Mouse (Mus musculus) bone marrow, adult 2 months (tissue): Measurements from ENCODE around the gene Gjb4. TPM values are rescaled to one million over a fixed set of nuclear protein-coding genes. Genes with fewer than 3 reads are reported as not detected.

Experiments
- H3K27ac ChIP-seq: fragments of 200-500 bp; 2 replicates; pipeline ENCODE4 v1.5.1; 2012; ENCODE audit warnings: low read depth, mild to moderate bottlenecking, control low read depth, inconsistent platforms, low read length; ENCODE audit not compliant: control insufficient read depth, poor library complexity, insufficient read depth
- H3K4me1 ChIP-seq: fragments of 200-500 bp; 2 replicates; pipeline ENCODE4 v1.6.1; 2011; ENCODE audit warnings: low read length; ENCODE audit not compliant: control insufficient read depth, insufficient read depth
- H3K4me3 ChIP-seq: fragments of 200-500 bp; replicated peaks from 2 replicates; pipeline ENCODE3; 2011; ENCODE audit warnings: mild to moderate bottlenecking, low read depth, low read length, control low read depth; ENCODE audit not compliant: control insufficient read depth
- CTCF ChIP-seq: fragments of 200-500 bp; IDR thresholded peaks from 2 replicates; pipeline ENCODE4 v1.5.1; 2011; ENCODE audit warnings: low read length, control low read depth; ENCODE audit not compliant: control insufficient read depth, insufficient read depth
- POLR2A ChIP-seq: fragments of 200-500 bp; IDR thresholded peaks from 2 replicates; pipeline ENCODE4 v1.6.1; 2011; ENCODE audit warnings: low read depth, mild to moderate bottlenecking, control low read depth, low read length, borderline replicate concordance; ENCODE audit not compliant: control insufficient read depth
- WGBS: fragments of 180-500 bp; shearing (Covaris S2); methylation state at CpG from one replicate; pipeline ENCODE4 v1.1.7; 2018; 5-methylcytosine and 5-hydroxymethylcytosine counted together
- polyA plus RNA-seq: library from polyadenylated mRNA; stranded (reverse); fragments of >200 nt; gene quantifications from 2 replicates; pipeline ENCODE4 v1.2.4, GENCODE M21; 2011; ENCODE audit warnings: low replicate concordance; ENCODE audit not compliant: missing spikeins, insufficient read depth, insufficient read length

Gjb4 gene
- polyA plus RNA-seq, 1 experiment: not detected

DNA sequence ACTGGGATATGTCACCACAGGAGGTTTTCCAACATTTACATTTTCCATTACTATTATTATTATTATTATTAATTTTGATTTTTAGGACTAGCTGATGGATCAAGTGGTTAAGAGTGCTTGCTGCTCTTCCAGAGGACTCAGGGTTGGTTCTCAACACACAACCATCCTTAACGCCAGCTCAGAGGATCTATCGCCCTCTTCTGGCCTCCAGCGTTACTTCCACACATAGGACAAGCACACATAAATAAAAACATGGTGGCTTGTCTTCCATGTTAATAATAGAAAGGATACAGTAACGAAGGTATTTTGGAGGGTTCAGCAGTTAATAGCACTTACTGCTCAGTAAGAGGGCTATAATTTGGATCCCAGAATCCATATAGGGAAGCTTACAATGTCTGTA lies 20.8 kb upstream of the Gjb4 start:
- Histone ChIP-seq H3K4me3 (no peak overlapping the region), H3K27ac (no peak overlapping the region), H3K4me1 (no peaks in the 10 kb centered on the region)
- TF ChIP-seq POLR2A (no peak), CTCF (no peak)
- 73% methylated on average over 4 of the region's 4 CpGs for WGBS

DNA sequence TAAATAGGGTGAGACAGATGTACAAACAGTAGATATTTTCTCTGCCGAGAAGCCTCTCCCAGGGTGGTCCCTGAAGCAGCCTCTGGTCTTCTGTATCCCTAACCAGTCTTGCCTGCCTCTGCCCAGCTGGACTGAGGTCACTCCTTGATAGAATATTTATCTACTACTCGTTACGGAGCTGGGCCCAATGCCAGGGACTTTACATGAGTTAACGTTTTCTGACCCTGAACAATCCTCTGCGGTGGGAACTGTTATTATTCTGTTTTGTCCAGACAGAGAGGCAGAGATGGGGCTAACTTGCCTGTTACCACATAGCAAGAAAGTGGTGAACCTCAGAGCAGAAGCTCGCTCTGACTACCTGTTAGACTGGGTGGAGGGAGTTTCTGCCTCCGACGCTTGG lies 19.6 kb upstream of the Gjb4 start:
- no peak overlapping the region for H3K4me3 ChIP-seq
- TF ChIP-seq POLR2A (no peak), CTCF (no peak)
- 71% methylated on average over 8 of the region's 8 CpGs for WGBS
- no peaks in the 10 kb centered on the region for H3K4me1 ChIP-seq
- H3K27ac ChIP-seq: no peak overlapping the region

DNA sequence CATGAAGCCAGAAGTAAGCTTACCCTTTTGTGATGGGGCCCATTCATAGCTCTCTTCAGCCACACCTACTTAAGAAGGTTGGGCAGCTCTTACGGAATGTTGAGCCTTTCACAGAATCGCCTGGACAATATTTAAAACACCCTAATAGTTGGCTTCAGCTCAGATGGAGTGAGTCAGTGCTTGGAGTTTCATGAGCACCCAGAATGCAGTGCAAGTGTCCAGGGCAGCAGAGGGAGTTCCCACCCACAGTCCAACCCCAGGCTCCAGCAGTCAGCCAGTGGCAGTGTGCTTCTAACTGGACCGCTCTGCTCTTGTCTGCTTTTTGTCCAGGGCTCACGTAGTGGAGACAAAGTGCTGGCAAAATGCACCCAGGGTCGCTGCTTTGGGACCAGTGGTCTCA lies 17.7 kb upstream of the Gjb4 start:
- TF ChIP-seq POLR2A (no peak), CTCF (no peak)
- 70% methylated on average over 5 of the region's 5 CpGs for WGBS
- no peak overlapping the region for H3K27ac ChIP-seq
- H3K4me3 ChIP-seq: no peak overlapping the region
- no peaks in the 10 kb centered on the region for H3K4me1 ChIP-seq

DNA sequence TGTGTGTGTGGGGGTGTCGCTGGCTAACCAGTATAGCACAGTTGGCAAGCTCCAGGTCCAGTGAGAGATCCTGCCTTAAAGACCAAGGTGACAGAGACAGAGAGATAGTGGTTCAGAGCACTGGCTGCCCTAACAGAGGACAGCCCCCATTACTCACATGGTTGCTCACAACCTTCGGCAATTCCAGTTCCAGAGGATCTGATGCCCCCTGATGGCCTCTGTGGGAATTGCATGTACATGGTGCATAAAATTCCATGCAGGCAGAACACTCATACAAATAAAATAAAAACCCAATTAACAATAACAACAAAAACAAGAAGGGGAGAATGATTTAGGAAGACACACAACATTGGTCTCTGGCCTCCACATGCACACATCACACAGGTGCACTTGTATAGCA lies 16.6 kb upstream of the Gjb4 start:
- no peaks in the 10 kb centered on the region for H3K4me1 ChIP-seq
- 41% methylated on average over 2 of the region's 2 CpGs for WGBS
- no peak overlapping the region for H3K27ac ChIP-seq
- H3K4me3 ChIP-seq: no peak overlapping the region
- peak; percentile 29; the same call in 1 of the 2 replicates for TF ChIP-seq CTCF
- TF ChIP-seq POLR2A: no peak

DNA sequence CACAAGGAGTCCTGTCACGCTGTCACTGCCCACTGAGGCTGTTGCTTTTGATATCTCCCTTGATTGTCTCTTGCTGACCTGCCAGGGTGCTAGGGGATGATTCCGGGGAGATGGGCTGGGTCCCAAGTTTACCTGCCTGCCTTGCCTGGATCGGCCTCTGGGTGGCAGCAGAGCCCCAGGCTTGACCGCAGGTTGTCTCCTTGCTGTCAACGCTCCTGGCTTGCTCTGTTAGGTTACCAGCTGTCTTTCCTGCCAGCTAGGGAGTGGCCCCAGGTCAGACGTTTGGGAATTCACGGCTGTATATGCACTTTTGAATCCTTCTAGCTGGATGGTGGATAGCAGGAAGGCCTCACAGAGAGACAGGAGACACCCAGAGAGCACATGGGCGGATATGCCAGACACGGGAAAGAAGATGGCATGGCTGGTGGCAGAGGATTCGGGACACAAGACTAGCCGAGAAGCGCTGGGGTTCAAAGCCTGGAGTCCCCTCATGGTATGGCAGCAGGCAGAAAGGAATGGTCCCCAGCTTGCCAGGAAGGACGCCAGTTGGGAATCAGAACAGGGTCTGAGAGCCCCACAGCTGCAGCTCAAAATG lies 14.6 kb upstream of the Gjb4 start:
- WGBS: 29% methylated on average over 13 of the region's 13 CpGs

DNA sequence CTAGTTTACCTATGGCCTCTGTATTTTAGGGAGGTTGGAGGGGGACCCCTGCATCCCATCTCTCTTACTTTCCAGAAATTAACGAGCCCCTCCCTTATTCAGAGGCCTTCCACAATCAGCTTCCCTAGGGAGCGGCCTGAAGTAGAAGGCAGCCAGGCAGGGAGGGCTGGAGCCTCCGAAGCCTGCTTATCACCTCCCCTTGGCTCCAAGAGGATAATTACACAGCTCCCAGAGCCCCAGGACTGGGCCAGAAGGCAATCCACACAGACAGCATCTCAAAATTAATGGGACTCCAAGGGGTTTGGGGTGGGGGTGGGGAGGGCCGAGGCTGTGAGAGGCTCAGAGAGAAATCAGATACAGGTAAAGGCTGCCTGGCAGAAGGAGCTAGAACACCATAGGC lies 12.0 kb upstream of the Gjb4 start:
- no peak overlapping the region for H3K4me3 ChIP-seq
- WGBS: 65% methylated on average over 4 of the region's 4 CpGs
- no peak for TF ChIP-seq CTCF
- no peak for TF ChIP-seq POLR2A

More for the DNA sequence above, 14.6 kb upstream of the Gjb4 start:
- TF ChIP-seq CTCF (peak; percentile 90), POLR2A (no peak)
- Histone ChIP-seq H3K27ac (no peak overlapping the region), H3K4me1 (no peaks in the 10 kb centered on the region), H3K4me3 (no peak overlapping the region)

DNA sequence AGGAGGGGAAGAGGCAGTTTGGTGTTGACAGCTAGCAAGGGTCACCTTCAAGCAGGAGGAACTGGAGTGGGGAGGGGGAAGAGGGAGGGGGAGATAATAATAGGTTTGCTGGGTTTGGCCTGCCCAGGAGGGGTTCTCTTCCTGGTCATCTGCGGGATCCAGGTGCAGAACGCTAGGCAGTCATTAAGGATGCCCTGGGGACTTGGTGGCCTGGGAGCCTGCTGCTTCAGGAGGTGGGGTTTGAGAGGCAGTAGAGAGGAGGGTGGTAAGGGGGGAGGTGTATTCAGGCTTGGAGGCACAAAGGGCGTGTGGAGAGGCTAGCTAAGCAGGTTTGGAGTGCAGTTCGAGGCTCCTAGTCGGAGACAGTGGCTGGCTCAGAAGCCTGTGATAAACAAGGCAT lies 11.6 kb upstream of the Gjb4 start:
- TF ChIP-seq CTCF: no peak
- TF ChIP-seq POLR2A: no peak
- 58% methylated on average over 5 of the region's 5 CpGs for WGBS
- Histone ChIP-seq H3K27ac (no peak overlapping the region), H3K4me1 (no peaks in the 10 kb centered on the region), H3K4me3 (no peak overlapping the region)

More for the DNA sequence above, 12.0 kb upstream of the Gjb4 start:
- H3K27ac ChIP-seq: no peak overlapping the region
- H3K4me1 ChIP-seq: no peaks in the 10 kb centered on the region

DNA sequence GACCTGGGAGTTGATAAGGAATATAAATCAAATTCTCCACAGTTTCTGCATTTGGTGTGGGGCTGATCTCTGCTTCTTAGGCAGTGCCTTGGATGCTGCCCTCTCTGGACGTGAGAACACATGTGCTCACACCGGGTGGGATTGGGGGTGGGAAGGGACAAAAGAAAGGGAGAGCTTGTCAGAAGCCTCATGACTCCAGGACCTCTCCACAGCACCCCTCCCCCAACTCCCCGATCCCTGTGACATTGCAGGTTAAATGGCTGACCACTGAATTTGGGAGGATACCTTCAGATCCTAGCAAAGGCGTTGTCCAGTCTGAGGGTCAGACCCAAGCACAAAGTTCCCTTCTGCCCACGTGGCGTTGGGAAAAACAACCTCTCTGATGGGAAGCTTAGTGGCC lies 10.6 kb upstream of the Gjb4 start:
- 80% methylated on average over 6 of the region's 6 CpGs for WGBS
- no peak overlapping the region for H3K27ac ChIP-seq
- no peak overlapping the region for H3K4me3 ChIP-seq
- no peak for TF ChIP-seq CTCF
- no peak for TF ChIP-seq POLR2A
- H3K4me1 ChIP-seq: no peaks in the 10 kb centered on the region

DNA sequence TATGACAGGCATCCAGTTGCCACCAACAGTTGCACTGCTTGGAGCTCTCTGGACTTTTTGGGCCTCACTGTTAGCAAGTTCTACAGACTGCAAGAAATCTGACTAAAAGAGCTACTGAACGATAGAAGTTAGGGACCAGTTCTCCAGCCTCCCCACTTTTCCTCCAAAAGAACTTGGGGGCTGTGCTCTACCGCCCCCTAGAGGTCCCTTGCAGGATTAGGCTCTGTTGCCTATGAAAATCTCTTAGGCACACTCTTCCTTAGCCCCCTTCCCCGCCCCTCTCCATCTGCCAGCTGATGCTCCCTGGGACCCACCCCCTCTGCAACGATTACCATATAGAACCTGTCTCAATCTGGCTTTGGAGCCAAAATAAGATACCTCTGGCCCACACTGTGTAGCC lies 9.4 kb upstream of the Gjb4 start:
- Histone ChIP-seq H3K4me3 (no peak overlapping the region), H3K4me1 (no peaks in the 10 kb centered on the region), H3K27ac (no peak overlapping the region)
- TF ChIP-seq POLR2A (no peak), CTCF (peak; percentile 49)
- 50% methylated on average over 4 of the region's 4 CpGs for WGBS
